Mouse (Mus musculus): ENCODE measurements around the gene Gm21854. TPM values are rescaled to one million over a fixed set of nuclear protein-coding genes. Genes with fewer than 3 reads are reported as not detected.
"Not testable (repeated sequence)": the region's sequence is repeated elsewhere in the genome, so short reads cannot be mapped to it uniquely, and the experiment has no call there.

Gene Gm21854
- polyA plus RNA-seq (2014; fragmentation: Nextera tagmentation; extraction: Ambion mirVana) = not detected in 2 replicates

DNA sequence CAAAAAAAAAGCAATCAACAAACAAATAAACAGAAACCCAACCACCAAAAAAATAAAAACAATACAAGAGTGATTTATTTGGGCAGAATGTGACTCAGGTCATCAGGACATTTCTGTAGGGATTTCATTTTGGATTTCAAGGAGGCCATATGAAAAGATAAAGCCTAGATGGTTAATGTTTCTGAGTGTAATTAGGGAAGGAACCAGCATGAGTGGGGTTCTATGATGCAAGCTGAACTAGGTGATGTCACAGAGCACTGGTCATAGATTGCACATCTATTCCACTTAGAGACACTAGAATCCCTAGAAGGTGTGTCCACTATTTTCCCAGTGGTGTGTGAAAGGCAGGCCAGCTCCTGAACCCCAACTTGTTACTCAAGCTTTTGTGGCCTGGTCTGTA lies at the start of gene Gm21854:
Gene Gm21854 (plus strand): TSS at position 301 of the 400 bp plus-strand sequence.
- not testable (repeated sequence) for ATAC-seq (ENCODE audit: low FRiP score); H3K4me1 ChIP-seq (replicated peaks; ENCODE audit: control insufficient read depth, insufficient read depth, low read length); H3K4me3 ChIP-seq (replicated peaks; ENCODE audit: low read length)

More for the DNA sequence above, at the start of gene Gm21854:
- DNase-seq (ENCODE audit: low spot score); H3K4me2 ChIP-seq (replicated peaks); H3K36me3 ChIP-seq (replicated peaks; ENCODE audit: control insufficient read depth, insufficient read depth); H3K9ac ChIP-seq; H3K27me3 ChIP-seq (ENCODE audit: control insufficient read depth, insufficient read depth, low read length); H3K27ac ChIP-seq; H3K9me3 ChIP-seq (ENCODE audit: control insufficient read depth, low read length): not testable (repeated sequence)

Other genes starting within 250 kb of the Gm21854 start
- gene Gm20914, start 69.0 kb downstream of the Gm21854 start, polyA plus RNA-seq (2014; fragmentation: Nextera tagmentation; extraction: Ambion mirVana) = not detected in 2 replicates
- not detected in 2 replicates for gene Gm28171, start 136.4 kb downstream of the Gm21854 start, polyA plus RNA-seq (2014; fragmentation: Nextera tagmentation; extraction: Ambion mirVana)